Mouse (Mus musculus) limb, embryonic 15.5 days (tissue): Measurements from ENCODE around the gene Ank3. TPM values are rescaled to one million over a fixed set of nuclear protein-coding genes. Genes with fewer than 3 reads are reported as not detected.

Experiments used
- ATAC-seq: fragments of 200-750 bp; cut with Nextera tagmentation; 2 replicates; pipeline ENCODE4 v1.8.0; 2017; ENCODE audit warnings: low read depth, moderate TSS enrichment; ENCODE audit not compliant: insufficient number of reproducible peaks, low FRiP score, low TSS enrichment
- H3K27ac ChIP-seq: fragments of 300-500 bp; sonication (generic); 2 replicates; pipeline ENCODE4 v1.5.1; 2015; ENCODE audit warnings: moderate library complexity, mild to moderate bottlenecking, inconsistent platforms
- H3K27me3 ChIP-seq: fragments of 300-500 bp; sonication (generic); 2 replicates; pipeline ENCODE4 v1.6.1; 2015; ENCODE audit warnings: inconsistent platforms
- H3K36me3 ChIP-seq: fragments of 300-500 bp; sonication (generic); 2 replicates; pipeline ENCODE4 v1.6.1; 2015; ENCODE audit warnings: inconsistent platforms
- H3K4me1 ChIP-seq: fragments of 300-500 bp; sonication (generic); 2 replicates; pipeline ENCODE4 v1.6.1; 2015; ENCODE audit warnings: inconsistent platforms
- H3K4me2 ChIP-seq: fragments of 300-500 bp; sonication (generic); 2 replicates; pipeline ENCODE4 v1.6.1; 2015; ENCODE audit warnings: mild to moderate bottlenecking, inconsistent platforms
- H3K4me3 ChIP-seq: fragments of 300-500 bp; sonication (generic); 2 replicates; pipeline ENCODE4 v1.5.1; 2015; ENCODE audit warnings: mild to moderate bottlenecking, inconsistent platforms
- H3K9ac ChIP-seq: fragments of 300-500 bp; sonication (generic); 2 replicates; pipeline ENCODE4 v1.6.1; 2015; ENCODE audit warnings: inconsistent platforms
- H3K9me3 ChIP-seq: fragments of 300-500 bp; sonication (generic); 2 replicates; pipeline ENCODE4 v1.6.1; 2016; ENCODE audit warnings: inconsistent platforms
- WGBS: fragments of 180-500 bp; shearing (Covaris S2); methylation state at CpG from one replicate; pipeline ENCODE4 v1.1.7; 2015; 5-methylcytosine and 5-hydroxymethylcytosine counted together
- polyA plus RNA-seq: library from polyadenylated mRNA; unstranded; fragments of >200 nt; fragmentation: Nextera tagmentation; extraction: Ambion mirVana; gene quantifications from 2 replicates; pipeline ENCODE4 v1.2.1, GENCODE M21; 2015

Ank3 gene
- polyA plus RNA-seq, 1 experiment from 2014 or later = 29.1 TPM

- H3K27ac ChIP-seq = no peak overlapping the region
- no peaks in the 10 kb centered on the region for H3K36me3 ChIP-seq
- no peak overlapping the region for H3K9ac ChIP-seq
- no peak overlapping the region for H3K4me3 ChIP-seq
- H3K4me1 ChIP-seq = 0 out of 2 replicates have a peak, but pooled peaks cover 3% of the 10 kb centered on the region
- no peaks in the 10 kb centered on the region for H3K27me3 ChIP-seq
- no peak for ATAC-seq
- no peak overlapping the region for H3K4me2 ChIP-seq
- no peaks in the 10 kb centered on the region for H3K9me3 ChIP-seq
- 70% methylated on average over 6 of the region's 6 CpGs for WGBS
Observed at GRCm38 (mm10) chr10:69965085-69965484, 566.5 kb downstream of the Ank3 start.

- no peak overlapping the region for H3K9ac ChIP-seq
- 0 out of 2 replicates have a peak, but pooled peaks cover 3% of the 10 kb centered on the region for H3K4me1 ChIP-seq
- no peak overlapping the region for H3K4me2 ChIP-seq
- no peaks in the 10 kb centered on the region for H3K27me3 ChIP-seq
- WGBS = 70% methylated on average over 4 of the region's 4 CpGs
- H3K9me3 ChIP-seq = no peaks in the 10 kb centered on the region
- H3K27ac ChIP-seq = no peak overlapping the region
- ATAC-seq = no peak
- no peak overlapping the region for H3K4me3 ChIP-seq
- no peaks in the 10 kb centered on the region for H3K36me3 ChIP-seq
Observed at GRCm38 (mm10) chr10:69967994-69968393, 569.4 kb downstream of the Ank3 start.

GRCm38 (mm10) chr10:69979636-69980035 lies 581.1 kb downstream of the Ank3 start:
- Histone ChIP-seq H3K9me3 (no peaks in the 10 kb centered on the region), H3K36me3 (peaks cover 9% of the 10 kb centered on the region; the same call in 1 of the 2 replicates), H3K4me1 (no peaks in the 10 kb centered on the region), H3K4me3 (no peak overlapping the region), H3K27me3 (no peaks in the 10 kb centered on the region), H3K27ac (no peak overlapping the region), H3K4me2 (no peak overlapping the region), H3K9ac (no peak overlapping the region)
- 94% methylated on average over 2 of the region's 2 CpGs for WGBS
- ATAC-seq = no peak

GRCm38 (mm10) chr10:69981386-69982097 lies 583.0 kb downstream of the Ank3 start:
- WGBS = 84% methylated on average over 21 of the region's 21 CpGs
- Histone ChIP-seq H3K4me2 (no peak overlapping the region), H3K4me3 (no peak overlapping the region), H3K27me3 (no peaks in the 10 kb centered on the region), H3K27ac (no peak overlapping the region), H3K36me3 (peaks cover 10% of the 10 kb centered on the region), H3K9me3 (no peaks in the 10 kb centered on the region), H3K4me1 (no peaks in the 10 kb centered on the region), H3K9ac (no peak overlapping the region)
- ATAC-seq = no peak

GRCm38 (mm10) chr10:69982701-69983100 lies 584.1 kb downstream of the Ank3 start:
- WGBS = 88% methylated on average over 4 of the region's 4 CpGs

GRCm38 (mm10) chr10:69987496-69987895 lies 588.9 kb downstream of the Ank3 start:
- 97% methylated on average over 11 of the region's 11 CpGs for WGBS
- no peak for ATAC-seq
- H3K4me3 ChIP-seq = no peak overlapping the region
- no peaks in the 10 kb centered on the region for H3K4me1 ChIP-seq
- no peaks in the 10 kb centered on the region; the same call in 1 of the 2 replicates for H3K9me3 ChIP-seq
- H3K4me2 ChIP-seq = no peak overlapping the region
- peaks cover 65% of the 10 kb centered on the region for H3K36me3 ChIP-seq
- no peaks in the 10 kb centered on the region for H3K27me3 ChIP-seq
- no peak overlapping the region for H3K27ac ChIP-seq
- H3K9ac ChIP-seq = no peak overlapping the region

More at GRCm38 (mm10) chr10:69982701-69983100, 584.1 kb downstream of the Ank3 start:
- H3K27ac ChIP-seq = no peak overlapping the region
- no peaks in the 10 kb centered on the region for H3K9me3 ChIP-seq
- H3K9ac ChIP-seq = no peak overlapping the region
- no peak overlapping the region for H3K4me3 ChIP-seq
- ATAC-seq = no peak
- no peaks in the 10 kb centered on the region for H3K4me1 ChIP-seq
- H3K4me2 ChIP-seq = no peak overlapping the region
- H3K36me3 ChIP-seq = peaks cover 17% of the 10 kb centered on the region
- H3K27me3 ChIP-seq = no peaks in the 10 kb centered on the region

GRCm38 (mm10) chr10:69997082-69997481 lies 598.5 kb downstream of the Ank3 start:
- WGBS = 79% methylated on average over 8 of the region's 8 CpGs
- H3K9me3 ChIP-seq = no peaks in the 10 kb centered on the region
- no peak overlapping the region for H3K9ac ChIP-seq
- no peaks in the 10 kb centered on the region for H3K27me3 ChIP-seq
- no peaks in the 10 kb centered on the region for H3K4me1 ChIP-seq
- no peak overlapping the region for H3K27ac ChIP-seq
- no peak overlapping the region for H3K4me3 ChIP-seq
- no peak overlapping the region for H3K4me2 ChIP-seq
- H3K36me3 ChIP-seq = peaks cover 25% of the 10 kb centered on the region
- no peak for ATAC-seq

- Histone ChIP-seq H3K9ac (no peak overlapping the region), H3K27ac (no peak overlapping the region), H3K9me3 (no peaks in the 10 kb centered on the region), H3K4me2 (no peak overlapping the region), H3K36me3 (peaks cover 18% of the 10 kb centered on the region), H3K4me3 (no peak overlapping the region), H3K27me3 (no peaks in the 10 kb centered on the region), H3K4me1 (no peaks in the 10 kb centered on the region)
- WGBS = 81% methylated on average over 5 of the region's 5 CpGs
- no peak for ATAC-seq
Observed at GRCm38 (mm10) chr10:70004058-70004457, 605.5 kb downstream of the Ank3 start.

- Histone ChIP-seq H3K4me2 (no peak overlapping the region), H3K9me3 (no peaks in the 10 kb centered on the region), H3K9ac (no peak overlapping the region), H3K4me1 (no peaks in the 10 kb centered on the region; the same call in 1 of the 2 replicates), H3K27me3 (no peaks in the 10 kb centered on the region), H3K36me3 (peaks cover 18% of the 10 kb centered on the region), H3K27ac (no peak overlapping the region), H3K4me3 (no peak overlapping the region)
- 96% methylated on average over 15 of the region's 15 CpGs for WGBS
- ATAC-seq = no peak
Observed at GRCm38 (mm10) chr10:70004831-70005230, 606.3 kb downstream of the Ank3 start.

GRCm38 (mm10) chr10:70006380-70006779 lies 607.8 kb downstream of the Ank3 start:
- Histone ChIP-seq H3K4me3 (no peak overlapping the region), H3K4me2 (no peak overlapping the region), H3K27me3 (no peaks in the 10 kb centered on the region), H3K36me3 (peaks cover 18% of the 10 kb centered on the region), H3K4me1 (no peaks in the 10 kb centered on the region; the same call in 1 of the 2 replicates), H3K27ac (no peak overlapping the region), H3K9me3 (no peaks in the 10 kb centered on the region), H3K9ac (no peak overlapping the region)
- WGBS = 76% methylated on average over 9 of the region's 9 CpGs
- no peak for ATAC-seq

- Histone ChIP-seq H3K27me3 (no peaks in the 10 kb centered on the region), H3K9me3 (no peaks in the 10 kb centered on the region), H3K4me2 (no peak overlapping the region), H3K36me3 (peaks cover 4% of the 10 kb centered on the region; the same call in 1 of the 2 replicates), H3K4me3 (no peak overlapping the region), H3K9ac (no peak overlapping the region), H3K4me1 (no peaks in the 10 kb centered on the region; the same call in 1 of the 2 replicates), H3K27ac (no peak overlapping the region)
- ATAC-seq = no peak
- 41% methylated on average over 5 of the region's 5 CpGs for WGBS
Observed at GRCm38 (mm10) chr10:70011738-70012137, 613.2 kb downstream of the Ank3 start.

- Histone ChIP-seq H3K36me3 (peaks cover 4% of the 10 kb centered on the region; the same call in 1 of the 2 replicates), H3K27me3 (no peaks in the 10 kb centered on the region), H3K27ac (no peak overlapping the region), H3K9me3 (no peaks in the 10 kb centered on the region), H3K4me3 (no peak overlapping the region), H3K4me2 (no peak overlapping the region), H3K9ac (no peak overlapping the region), H3K4me1 (peaks cover 3% of the 10 kb centered on the region; the same call in 1 of the 2 replicates)
- WGBS = 90% methylated on average over 13 of the region's 13 CpGs
- ATAC-seq = no peak
Observed at GRCm38 (mm10) chr10:70013931-70014330, 615.4 kb downstream of the Ank3 start.
